Mouse (Mus musculus): Measurements from ENCODE around the gene Nrbf2.

Gene Nrbf2

GRCm38 (mm10) chr10:67285176-67285814 is at the start of gene Nrbf2:
Nrbf2 (minus strand) TSS chr10:67285305.
- peak; percentile 96 for DNase-seq (ENCODE audit: low read depth, low spot score)

GRCm38 (mm10) chr10:67330580-67330979 is 45.5 kb upstream of the Nrbf2 start:
- DNase-seq (ENCODE audit: low read depth, low spot score): no peak

GRCm38 (mm10) chr10:67329661-67330060 is 44.6 kb upstream of the Nrbf2 start:
- no peak for DNase-seq (ENCODE audit: low read depth, low spot score)

- DNase-seq (ENCODE audit: low read depth, low spot score): no peak
Measured at GRCm38 (mm10) chr10:67328208-67328607, 43.1 kb upstream of the Nrbf2 start.

GRCm38 (mm10) chr10:67324036-67324435 is 38.9 kb upstream of the Nrbf2 start:
- no peak for DNase-seq (ENCODE audit: low read depth, low spot score)

- no peak for DNase-seq (ENCODE audit: low read depth, low spot score)
Measured at GRCm38 (mm10) chr10:67321396-67321795, 36.3 kb upstream of the Nrbf2 start.

- no peak for DNase-seq (ENCODE audit: low read depth, low spot score)
Measured at GRCm38 (mm10) chr10:67320207-67320859, 35.2 kb upstream of the Nrbf2 start.

GRCm38 (mm10) chr10:67319016-67319725 is 34.1 kb upstream of the Nrbf2 start:
- DNase-seq (ENCODE audit: low read depth, low spot score): no peak

GRCm38 (mm10) chr10:67317931-67318460 is 32.9 kb upstream of the Nrbf2 start:
- no peak for DNase-seq (ENCODE audit: low read depth, low spot score)

- DNase-seq (ENCODE audit: low read depth, low spot score): peak; percentile 85
Measured at GRCm38 (mm10) chr10:67314811-67315435, 29.8 kb upstream of the Nrbf2 start.

GRCm38 (mm10) chr10:67312456-67312855 is 27.4 kb upstream of the Nrbf2 start:
- no peak for DNase-seq (ENCODE audit: low read depth, low spot score)

GRCm38 (mm10) chr10:67311277-67311959 is 26.3 kb upstream of the Nrbf2 start:
- DNase-seq (ENCODE audit: low read depth, low spot score): peak; percentile 71

GRCm38 (mm10) chr10:67309483-67310138 is 24.5 kb upstream of the Nrbf2 start:
- no peak for DNase-seq (ENCODE audit: low read depth, low spot score)

- DNase-seq (ENCODE audit: low read depth, low spot score): no peak
Measured at GRCm38 (mm10) chr10:67302340-67302739, 17.2 kb upstream of the Nrbf2 start.

GRCm38 (mm10) chr10:67301046-67301445 is 15.9 kb upstream of the Nrbf2 start:
- DNase-seq (ENCODE audit: low read depth, low spot score): no peak

- DNase-seq (ENCODE audit: low read depth, low spot score): no peak
Measured at GRCm38 (mm10) chr10:67299285-67299684, 14.2 kb upstream of the Nrbf2 start.

GRCm38 (mm10) chr10:67298856-67299255 is 13.8 kb upstream of the Nrbf2 start:
- DNase-seq (ENCODE audit: low read depth, low spot score): no peak

- DNase-seq (ENCODE audit: low read depth, low spot score): peak; percentile 25
Measured at GRCm38 (mm10) chr10:67297175-67297855, 12.2 kb upstream of the Nrbf2 start.

- DNase-seq (ENCODE audit: low read depth, low spot score): peak; percentile 23
Measured at GRCm38 (mm10) chr10:67296482-67297152, 11.5 kb upstream of the Nrbf2 start.
